Mouse (Mus musculus) fibroblast of lung, adult 2 months (primary cell): ENCODE measurements around the gene Eef1g.
A peak's percentile ranks its signal among the peaks of the same experiment; 100 is the strongest.

Experiments
- DNase-seq: peaks from one replicate; pipeline ENCODE4 v3.0.0-alpha.2; 2011; ENCODE audit warnings: low read depth

The Eef1g gene

GRCm38 (mm10) chr19:9026634-9027033 lies 59.8 kb downstream of the Eef1g start:
- DNase-seq = peak; percentile 53

DNA sequence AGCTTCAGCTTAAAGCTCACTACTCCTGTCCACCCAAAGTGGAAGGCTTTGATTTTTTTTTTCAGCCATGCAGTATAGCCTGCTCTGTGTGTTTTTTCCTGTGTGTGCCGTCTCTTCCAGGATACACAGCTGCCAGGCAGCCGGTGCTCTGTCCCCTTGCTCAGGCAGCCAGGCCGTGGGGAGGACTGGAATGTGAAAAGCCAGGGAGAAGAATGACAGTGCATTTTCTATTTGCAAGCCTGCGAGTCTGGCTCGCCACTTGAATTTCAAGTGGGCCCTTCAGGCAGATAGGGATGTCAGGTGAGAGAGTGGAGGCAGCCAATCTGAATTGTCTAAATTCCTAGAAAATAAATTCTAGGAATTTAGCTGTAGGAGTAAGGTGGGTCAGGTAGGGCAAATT lies 61.0 kb downstream of the Eef1g start:
- no peak for DNase-seq
